Mouse (Mus musculus): ENCODE measurements around the gene Tbc1d17.

DNA sequence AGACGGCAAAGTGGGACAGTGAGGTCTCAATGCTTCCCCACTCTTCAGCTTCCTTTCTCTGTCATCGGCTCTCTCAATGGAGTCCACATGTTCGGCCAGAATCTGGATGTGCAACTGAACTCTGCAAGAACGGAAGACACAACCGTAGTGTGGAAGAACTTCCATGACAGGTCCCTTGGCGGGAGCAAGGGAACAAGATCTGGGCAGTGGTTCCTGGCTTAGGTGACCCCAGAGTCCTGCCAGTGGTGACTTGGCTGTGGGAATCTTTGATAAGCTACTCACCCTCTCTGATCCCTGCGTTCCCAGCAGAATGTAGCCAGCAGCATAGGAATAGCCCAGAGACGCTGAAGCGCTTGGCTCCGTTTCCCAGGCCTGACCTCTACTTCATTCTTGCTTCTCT, 47.6 kb upstream of the Tbc1d17 start:
- TF ChIP-seq CTCF (IDR thresholded peaks at IDR 0.05; ENCODE audit: low read depth) (no peak), EP300 (IDR thresholded peaks at IDR 0.05; ENCODE audit: low read depth) (no peak)
